Mouse (Mus musculus): ENCODE results near the gene Hcn1.

The Hcn1 gene

GRCm38 (mm10) chr13:117602181-117602580 is at the start of gene Hcn1:
TSS of gene Hcn1 (plus strand) at chr13:117602320.
- DNase-seq (ENCODE audit: low read depth, low spot score): peak; percentile 85

- DNase-seq (ENCODE audit: low read depth, low spot score): peak; percentile 6
Measured at GRCm38 (mm10) chr13:117567251-117567650, 34.9 kb upstream of the Hcn1 start.

GRCm38 (mm10) chr13:117571747-117572146 is 30.4 kb upstream of the Hcn1 start:
- no peak for DNase-seq (ENCODE audit: low read depth, low spot score)

- no peak for DNase-seq (ENCODE audit: low read depth, low spot score)
Measured at GRCm38 (mm10) chr13:117594494-117595182, 7.5 kb upstream of the Hcn1 start.

GRCm38 (mm10) chr13:117595183-117595532 is 7.0 kb upstream of the Hcn1 start:
- no peak for DNase-seq (ENCODE audit: low read depth, low spot score)

GRCm38 (mm10) chr13:117601331-117601965 is 672 bp upstream of the Hcn1 start:
- DNase-seq (ENCODE audit: low read depth, low spot score): no peak

- peak; percentile 49 for DNase-seq (ENCODE audit: low read depth, low spot score)
Measured at GRCm38 (mm10) chr13:117602617-117603358, 668 bp downstream of the Hcn1 start.

- DNase-seq (ENCODE audit: low read depth, low spot score): peak; percentile 1
Measured at GRCm38 (mm10) chr13:117603421-117603820, 1.3 kb downstream of the Hcn1 start.

GRCm38 (mm10) chr13:117604073-117604472 is 2.0 kb downstream of the Hcn1 start:
- DNase-seq (ENCODE audit: low read depth, low spot score): peak; percentile 47

- no peak for DNase-seq (ENCODE audit: low read depth, low spot score)
Measured at GRCm38 (mm10) chr13:117604971-117605750, 3.0 kb downstream of the Hcn1 start.

- DNase-seq (ENCODE audit: low read depth, low spot score): no peak
Measured at GRCm38 (mm10) chr13:117611881-117612280, 9.8 kb downstream of the Hcn1 start.

GRCm38 (mm10) chr13:117619544-117619943 is 17.4 kb downstream of the Hcn1 start:
- no peak for DNase-seq (ENCODE audit: low read depth, low spot score)

- no peak for DNase-seq (ENCODE audit: low read depth, low spot score)
Measured at GRCm38 (mm10) chr13:117657501-117657900, 55.4 kb downstream of the Hcn1 start.

GRCm38 (mm10) chr13:117658414-117659175 is 56.5 kb downstream of the Hcn1 start:
- DNase-seq (ENCODE audit: low read depth, low spot score): no peak

- no peak for DNase-seq (ENCODE audit: low read depth, low spot score)
Measured at GRCm38 (mm10) chr13:117659511-117659910, 57.4 kb downstream of the Hcn1 start.

GRCm38 (mm10) chr13:117662661-117663060 is 60.5 kb downstream of the Hcn1 start:
- no peak for DNase-seq (ENCODE audit: low read depth, low spot score)

GRCm38 (mm10) chr13:117669303-117669702 is 67.2 kb downstream of the Hcn1 start:
- DNase-seq (ENCODE audit: low read depth, low spot score): no peak

- DNase-seq (ENCODE audit: low read depth, low spot score): no peak
Measured at GRCm38 (mm10) chr13:117671851-117672250, 69.7 kb downstream of the Hcn1 start.

GRCm38 (mm10) chr13:117676418-117676817 is 74.3 kb downstream of the Hcn1 start:
- DNase-seq (ENCODE audit: low read depth, low spot score): no peak

- DNase-seq (ENCODE audit: low read depth, low spot score): no peak
Measured at GRCm38 (mm10) chr13:117687670-117688069, 85.5 kb downstream of the Hcn1 start.

GRCm38 (mm10) chr13:117694729-117695332 is 92.7 kb downstream of the Hcn1 start:
- DNase-seq (ENCODE audit: low read depth, low spot score): no peak
